Mouse (Mus musculus): ENCODE measurements at regions not wholly inside any gene's neighbourhood (a gene's known extent, or its start where the extent isn't known, plus 50 kb on each side); places are given as distances from the start of the nearest gene placed in this dataset.

- no peak overlapping the region for H3K27ac ChIP-seq
- ATAC-seq (ENCODE audit: low FRiP score) = no peak
- no peak overlapping the region for H3K4me3 ChIP-seq (replicated peaks)
- WGBS = 89% methylated on average over 2 of the region's 2 CpGs
- H3K4me2 ChIP-seq = no peak overlapping the region
- H3K36me3 ChIP-seq (replicated peaks) = no peaks in the 10 kb centered on the region
- no peaks in the 10 kb centered on the region for H3K27me3 ChIP-seq
- H3K9ac ChIP-seq = no peak overlapping the region
- H3K4me1 ChIP-seq = no peaks in the 10 kb centered on the region
- H3K9me3 ChIP-seq = no peaks in the 10 kb centered on the region
Measured at GRCm38 (mm10) chr13:82496606-82497005, 713.7 kb downstream of the Cetn3 start.

- no peaks in the 10 kb centered on the region for H3K36me3 ChIP-seq (replicated peaks)
- H3K4me1 ChIP-seq = no peaks in the 10 kb centered on the region
- no peak overlapping the region for H3K4me3 ChIP-seq (replicated peaks)
- H3K4me2 ChIP-seq = no peak overlapping the region
- WGBS = 72% methylated on average over 2 of the region's 2 CpGs
- no peak for ATAC-seq (ENCODE audit: low FRiP score)
- no peak overlapping the region for H3K27ac ChIP-seq
- H3K27me3 ChIP-seq = no peaks in the 10 kb centered on the region
- no peak overlapping the region for H3K9ac ChIP-seq
- H3K9me3 ChIP-seq = no peaks in the 10 kb centered on the region
Measured at GRCm38 (mm10) chr13:82508176-82508575, 725.3 kb downstream of the Cetn3 start.

DNA sequence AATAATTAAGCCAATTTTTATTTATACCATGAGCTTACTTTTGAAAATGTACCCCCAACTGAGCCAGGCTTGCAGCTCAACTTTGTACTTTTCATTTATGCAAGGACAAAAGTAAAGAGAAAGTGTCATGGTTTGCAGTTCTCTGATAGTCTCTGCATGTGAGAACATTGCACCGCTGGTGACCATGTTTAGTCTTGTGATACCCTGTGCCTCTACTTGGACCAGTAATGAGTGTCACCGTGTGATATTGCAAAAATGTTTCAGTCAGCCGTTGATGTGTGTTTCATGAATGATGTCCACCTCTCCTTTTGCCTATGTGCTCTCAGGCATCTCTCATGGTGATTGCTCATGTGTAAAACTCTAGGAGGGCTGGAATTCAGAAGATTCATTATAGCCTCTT lies 726.6 kb downstream of the Cetn3 start:
- no peaks in the 10 kb centered on the region for H3K9me3 ChIP-seq
- no peaks in the 10 kb centered on the region for H3K4me1 ChIP-seq
- H3K4me2 ChIP-seq = no peak overlapping the region
- no peaks in the 10 kb centered on the region for H3K36me3 ChIP-seq (replicated peaks)
- 87% methylated on average over 3 of the region's 3 CpGs for WGBS
- no peak overlapping the region for H3K4me3 ChIP-seq (replicated peaks)
- no peak for ATAC-seq (ENCODE audit: low FRiP score)
- H3K27ac ChIP-seq = no peak overlapping the region
- H3K27me3 ChIP-seq = no peaks in the 10 kb centered on the region
- no peak overlapping the region for H3K9ac ChIP-seq

Data from forebrain, embryonic 12.5 days (tissue).